Mouse (Mus musculus) midbrain, embryonic 13.5 days (tissue): ENCODE measurements around the gene Fyb. TPM values are rescaled to one million over a fixed set of nuclear protein-coding genes. Genes with fewer than 3 reads are reported as not detected.
"Not testable (repeated sequence)": the region's sequence is repeated elsewhere in the genome, so short reads cannot be mapped to it uniquely, and the experiment has no call there.

ENCODE experiments used
- ATAC-seq: fragments of 200-750 bp; cut with Nextera tagmentation; 2 replicates; pipeline ENCODE4 v1.8.0; 2017; ENCODE audit warnings: mild to moderate bottlenecking, moderate TSS enrichment, moderate library complexity
- H3K27ac ChIP-seq: fragments of 300-500 bp; sonication (generic); 2 replicates; pipeline ENCODE4 v1.5.1; 2015; ENCODE audit warnings: inconsistent platforms, mild to moderate bottlenecking, moderate library complexity
- H3K27me3 ChIP-seq: fragments of 300-500 bp; sonication (generic); 2 replicates; pipeline ENCODE4 v1.6.1; 2015; ENCODE audit warnings: mild to moderate bottlenecking, inconsistent platforms
- H3K36me3 ChIP-seq: fragments of 300-500 bp; sonication (generic); 2 replicates; pipeline ENCODE4 v1.6.1; 2015; ENCODE audit warnings: mild to moderate bottlenecking, inconsistent platforms
- H3K4me1 ChIP-seq: fragments of 300-500 bp; sonication (generic); replicated peaks from 2 replicates; pipeline ENCODE4 v1.6.1; 2015; ENCODE audit warnings: inconsistent platforms
- H3K4me2 ChIP-seq: fragments of 300-500 bp; sonication (generic); replicated peaks from 2 replicates; pipeline ENCODE4 v1.6.1; 2015; ENCODE audit warnings: moderate library complexity, mild to moderate bottlenecking, inconsistent platforms
- H3K4me3 ChIP-seq: fragments of 300-500 bp; sonication (generic); replicated peaks from 2 replicates; pipeline ENCODE4 v1.5.1; 2015; ENCODE audit warnings: mild to moderate bottlenecking, inconsistent platforms
- H3K9ac ChIP-seq: fragments of 300-500 bp; sonication (generic); replicated peaks from 2 replicates; pipeline ENCODE4 v1.6.1; 2015; ENCODE audit warnings: mild to moderate bottlenecking, inconsistent platforms
- H3K9me3 ChIP-seq: fragments of 300-500 bp; sonication (generic); 2 replicates; pipeline ENCODE4 v1.6.1; 2016; ENCODE audit warnings: mild to moderate bottlenecking, inconsistent platforms
- WGBS: fragments of 180-500 bp; shearing (Covaris S2); methylation state at CpG from one replicate; pipeline ENCODE4 v1.1.7; 2015; 5-methylcytosine and 5-hydroxymethylcytosine counted together
- polyA plus RNA-seq: library from polyadenylated mRNA; unstranded; fragments of >200 nt; fragmentation: Nextera tagmentation; extraction: Ambion mirVana; gene quantifications from 2 replicates; pipeline ENCODE4 v1.2.1, GENCODE M21; 2015

Gene Fyb
- polyA plus RNA-seq, 1 experiment from 2014 or later = 4.1 TPM

GRCm38 (mm10) chr15:6586351-6586750, 63.7 kb downstream of the Fyb start:
- H3K9me3 ChIP-seq, H3K36me3 ChIP-seq, H3K9ac ChIP-seq, H3K27me3 ChIP-seq, H3K4me3 ChIP-seq, H3K4me1 ChIP-seq, H3K4me2 ChIP-seq, ATAC-seq, H3K27ac ChIP-seq: not testable (repeated sequence)
- WGBS = 96% methylated on average over 7 of the region's 7 CpGs

- Histone ChIP-seq H3K4me2 (no peak overlapping the region), H3K36me3 (no peaks in the 10 kb centered on the region), H3K4me3 (no peak overlapping the region), H3K9ac (no peak overlapping the region), H3K9me3 (no peaks in the 10 kb centered on the region), H3K4me1 (no peaks in the 10 kb centered on the region), H3K27me3 (no peaks in the 10 kb centered on the region), H3K27ac (no peak overlapping the region)
- ATAC-seq = no peak
- WGBS = 90% methylated on average over 3 of the region's 3 CpGs
Observed at GRCm38 (mm10) chr15:6587526-6587925, 64.9 kb downstream of the Fyb start.

GRCm38 (mm10) chr15:6588192-6588591, 65.5 kb downstream of the Fyb start:
- Histone ChIP-seq H3K27me3 (no peaks in the 10 kb centered on the region), H3K9me3 (no peaks in the 10 kb centered on the region), H3K4me2 (no peak overlapping the region), H3K9ac (no peak overlapping the region), H3K4me3 (no peak overlapping the region), H3K36me3 (no peaks in the 10 kb centered on the region), H3K27ac (no peak overlapping the region), H3K4me1 (no peaks in the 10 kb centered on the region)
- WGBS = 80% methylated on average over 7 of the region's 7 CpGs
- ATAC-seq = no peak

GRCm38 (mm10) chr15:6590846-6591451, 68.3 kb downstream of the Fyb start:
- H3K4me2 ChIP-seq = no peak overlapping the region
- no peak for ATAC-seq
- H3K4me1 ChIP-seq = no peaks in the 10 kb centered on the region
- WGBS = 87% methylated on average over 4 of the region's 4 CpGs
- H3K36me3 ChIP-seq = no peaks in the 10 kb centered on the region
- H3K9ac ChIP-seq = no peak overlapping the region
- H3K4me3 ChIP-seq = no peak overlapping the region
- no peaks in the 10 kb centered on the region for H3K27me3 ChIP-seq
- no peaks in the 10 kb centered on the region for H3K9me3 ChIP-seq
- H3K27ac ChIP-seq = no peak overlapping the region

- H3K4me1 ChIP-seq = no peaks in the 10 kb centered on the region
- no peak overlapping the region for H3K4me3 ChIP-seq
- ATAC-seq = no peak
- H3K36me3 ChIP-seq = no peaks in the 10 kb centered on the region
- H3K4me2 ChIP-seq = no peak overlapping the region
- H3K27me3 ChIP-seq = no peaks in the 10 kb centered on the region
- no peaks in the 10 kb centered on the region for H3K9me3 ChIP-seq
- no peak overlapping the region for H3K27ac ChIP-seq
- WGBS = 59% methylated on average over 1 of the region's 1 CpGs
- no peak overlapping the region for H3K9ac ChIP-seq
Observed at GRCm38 (mm10) chr15:6591527-6591926, 68.9 kb downstream of the Fyb start.

- H3K9ac ChIP-seq = no peak overlapping the region
- no peak overlapping the region for H3K4me2 ChIP-seq
- 83% methylated on average over 5 of the region's 5 CpGs for WGBS
- no peaks in the 10 kb centered on the region for H3K4me1 ChIP-seq
- no peaks in the 10 kb centered on the region for H3K9me3 ChIP-seq
- H3K27me3 ChIP-seq = no peaks in the 10 kb centered on the region
- no peak for ATAC-seq
- no peak overlapping the region for H3K4me3 ChIP-seq
- H3K27ac ChIP-seq = no peak overlapping the region
- no peaks in the 10 kb centered on the region for H3K36me3 ChIP-seq
Observed at GRCm38 (mm10) chr15:6592561-6593253, 70.1 kb downstream of the Fyb start.

GRCm38 (mm10) chr15:6593254-6593623, 70.6 kb downstream of the Fyb start:
- H3K9ac ChIP-seq = no peak overlapping the region
- H3K4me3 ChIP-seq = no peak overlapping the region
- no peaks in the 10 kb centered on the region for H3K4me1 ChIP-seq
- H3K36me3 ChIP-seq = no peaks in the 10 kb centered on the region
- no peak overlapping the region for H3K4me2 ChIP-seq
- H3K27me3 ChIP-seq = no peaks in the 10 kb centered on the region
- no peak for ATAC-seq
- H3K27ac ChIP-seq = no peak overlapping the region
- WGBS = 80% methylated on average over 1 of the region's 1 CpGs
- H3K9me3 ChIP-seq = no peaks in the 10 kb centered on the region

GRCm38 (mm10) chr15:6598626-6599025, 76.0 kb downstream of the Fyb start:
- Histone ChIP-seq H3K9me3 (no peaks in the 10 kb centered on the region), H3K4me1 (no peaks in the 10 kb centered on the region), H3K27ac (no peak overlapping the region), H3K4me2 (no peak overlapping the region), H3K9ac (no peak overlapping the region), H3K27me3 (no peaks in the 10 kb centered on the region), H3K36me3 (no peaks in the 10 kb centered on the region), H3K4me3 (no peak overlapping the region)
- WGBS = 85% methylated on average over 3 of the region's 3 CpGs
- ATAC-seq = no peak

- no peaks in the 10 kb centered on the region for H3K27me3 ChIP-seq
- H3K9me3 ChIP-seq = no peaks in the 10 kb centered on the region
- H3K4me3 ChIP-seq = no peak overlapping the region
- no peaks in the 10 kb centered on the region for H3K4me1 ChIP-seq
- WGBS = 66% methylated on average over 1 of the region's 1 CpGs
- H3K27ac ChIP-seq = no peak overlapping the region
- H3K9ac ChIP-seq = no peak overlapping the region
- no peak for ATAC-seq
- no peaks in the 10 kb centered on the region for H3K36me3 ChIP-seq
- no peak overlapping the region for H3K4me2 ChIP-seq
Observed at GRCm38 (mm10) chr15:6600314-6600713, 77.7 kb downstream of the Fyb start.

- Histone ChIP-seq H3K4me2 (no peak overlapping the region), H3K36me3 (no peaks in the 10 kb centered on the region), H3K27ac (no peak overlapping the region), H3K4me3 (no peak overlapping the region), H3K4me1 (no peaks in the 10 kb centered on the region), H3K9me3 (no peaks in the 10 kb centered on the region), H3K27me3 (no peaks in the 10 kb centered on the region), H3K9ac (no peak overlapping the region)
- 84% methylated on average over 6 of the region's 6 CpGs for WGBS
- no peak for ATAC-seq
Observed at GRCm38 (mm10) chr15:6601330-6601729, 78.7 kb downstream of the Fyb start.

- Histone ChIP-seq H3K9ac (no peak overlapping the region), H3K4me1 (no peaks in the 10 kb centered on the region), H3K4me3 (no peak overlapping the region), H3K36me3 (no peaks in the 10 kb centered on the region), H3K27me3 (no peaks in the 10 kb centered on the region), H3K4me2 (no peak overlapping the region), H3K9me3 (no peaks in the 10 kb centered on the region), H3K27ac (no peak overlapping the region)
- ATAC-seq = no peak
- 91% methylated on average over 4 of the region's 4 CpGs for WGBS
Observed at GRCm38 (mm10) chr15:6602003-6602402, 79.3 kb downstream of the Fyb start.

GRCm38 (mm10) chr15:6610703-6611102, 88.0 kb downstream of the Fyb start:
- 89% methylated on average over 5 of the region's 5 CpGs for WGBS
- H3K4me1 ChIP-seq = no peaks in the 10 kb centered on the region
- H3K4me3 ChIP-seq = no peak overlapping the region
- H3K27ac ChIP-seq = no peak overlapping the region
- no peak overlapping the region for H3K9ac ChIP-seq
- no peaks in the 10 kb centered on the region for H3K9me3 ChIP-seq
- H3K4me2 ChIP-seq = no peak overlapping the region
- no peaks in the 10 kb centered on the region for H3K36me3 ChIP-seq
- ATAC-seq = no peak
- H3K27me3 ChIP-seq = no peaks in the 10 kb centered on the region

GRCm38 (mm10) chr15:6612835-6613234, 90.2 kb downstream of the Fyb start:
- Histone ChIP-seq H3K27ac (no peak overlapping the region), H3K9me3 (no peaks in the 10 kb centered on the region), H3K4me3 (no peak overlapping the region), H3K27me3 (no peaks in the 10 kb centered on the region), H3K4me2 (no peak overlapping the region), H3K36me3 (no peaks in the 10 kb centered on the region), H3K9ac (no peak overlapping the region), H3K4me1 (no peaks in the 10 kb centered on the region)
- no peak for ATAC-seq
- WGBS = 87% methylated on average over 3 of the region's 3 CpGs
